Mouse (Mus musculus): ENCODE results near the gene Tbx2.

Tbx2 gene

GRCm38 (mm10) chr11:85825823-85826222 lies 6.5 kb upstream of the Tbx2 start:
- DNase-seq (ENCODE audit: low spot score), result no peak

GRCm38 (mm10) chr11:85827342-85827741 lies 5.0 kb upstream of the Tbx2 start:
- DNase-seq (ENCODE audit: low spot score), result no peak

- peak; percentile 21 for DNase-seq (ENCODE audit: low spot score)
Measured at GRCm38 (mm10) chr11:85828691-85829519, 3.4 kb upstream of the Tbx2 start.

- DNase-seq (ENCODE audit: low spot score), result peak; percentile 47
Measured at GRCm38 (mm10) chr11:85829520-85830440, 2.6 kb upstream of the Tbx2 start.

- DNase-seq (ENCODE audit: low spot score), result peak; percentile 83
Measured at GRCm38 (mm10) chr11:85830901-85831341, 1.4 kb upstream of the Tbx2 start.

GRCm38 (mm10) chr11:85831656-85832230 lies 608 bp upstream of the Tbx2 start:
- DNase-seq (ENCODE audit: low spot score), result peak; percentile 49

- peak; percentile 61 for DNase-seq (ENCODE audit: low spot score)
Measured at GRCm38 (mm10) chr11:85833081-85833521, 750 bp downstream of the Tbx2 start.

GRCm38 (mm10) chr11:85833761-85834385 lies 1.5 kb downstream of the Tbx2 start:
- DNase-seq (ENCODE audit: low spot score), result peak; percentile 71

- DNase-seq (ENCODE audit: low spot score), result no peak
Measured at GRCm38 (mm10) chr11:85834386-85834931, 2.1 kb downstream of the Tbx2 start.

- DNase-seq (ENCODE audit: low spot score), result no peak
Measured at GRCm38 (mm10) chr11:85835001-85835752, 2.8 kb downstream of the Tbx2 start.

- DNase-seq (ENCODE audit: low spot score), result no peak
Measured at GRCm38 (mm10) chr11:85835753-85836522, 3.6 kb downstream of the Tbx2 start.

GRCm38 (mm10) chr11:85836523-85837290 lies 4.4 kb downstream of the Tbx2 start:
- DNase-seq (ENCODE audit: low spot score), result no peak

GRCm38 (mm10) chr11:85837291-85837647 lies 4.9 kb downstream of the Tbx2 start:
- DNase-seq (ENCODE audit: low spot score), result no peak

- DNase-seq (ENCODE audit: low spot score), result no peak
Measured at GRCm38 (mm10) chr11:85837648-85838423, 5.5 kb downstream of the Tbx2 start.

GRCm38 (mm10) chr11:85838424-85839257 lies 6.3 kb downstream of the Tbx2 start:
- DNase-seq (ENCODE audit: low spot score), result no peak

GRCm38 (mm10) chr11:85839258-85840030 lies 7.1 kb downstream of the Tbx2 start:
- no peak for DNase-seq (ENCODE audit: low spot score)
